Comparison of ENCODE assay signal across 23 mouse cellular contexts in genomic region chr13:33952075-33952449, GRCm38 (mm10). TPM values are rescaled to one million over a fixed set of nuclear protein-coding genes. Genes with fewer than 3 reads are reported as not detected.
DNase-seq lines count a peak whose midpoint lies in the region; ATAC-seq and TF ChIP-seq lines count a peak whose summit lies in the region.
"Had no signal": no experiment of that assay in that cellular context is flagged by ENCODE, and none has a peak within 500 bp of the region (broad histone marks: within the 10 kb centered on the region; RNA-seq: fewer than 3 reads in every experiment).

No protein-coding gene starts in this region.

- WGBS in intestine, postnatal 0 days = 50% methylated on average over 1 of the region's 1 CpGs
- WGBS in intestine, embryonic 16.5 days = 70% methylated on average over 1 of the region's 1 CpGs
- WGBS in macrophage (ENCODE audit: missing documents) = 60% methylated on average over 1 of the region's 1 CpGs
- WGBS in stomach, postnatal 0 days = 38% methylated on average over 1 of the region's 1 CpGs

- TF ChIP-seq CTCF in intestine, postnatal 0 days (IDR thresholded peaks at IDR 0.05; ENCODE audit: low read depth) = no peak
- TF ChIP-seq CTCF in stomach, postnatal 0 days (IDR thresholded peaks at IDR 0.05; ENCODE audit: low read depth) = no peak

- H3K4me2 ChIP-seq in intestine, postnatal 0 days (replicated peaks; ENCODE audit: low read depth) = no peak overlapping the region
- H3K4me2 ChIP-seq in intestine, embryonic 16.5 days (ENCODE audit: low read depth, low read length) = no peak overlapping the region
- H3K4me2 ChIP-seq in stomach, postnatal 0 days (replicated peaks; ENCODE audit: low read depth) = no peak overlapping the region
- H3K4me2 ChIP-seq: embryonic facial prominence, embryonic 12.5 days; limb, embryonic 15.5 days; neural tube, embryonic 12.5 days had no signal

- no peaks in the 10 kb centered on the region for H3K9me3 ChIP-seq in intestine, postnatal 0 days (ENCODE audit: control insufficient read depth)
- H3K9me3 ChIP-seq in intestine, embryonic 16.5 days (ENCODE audit: control insufficient read depth, low read length) = no peaks in the 10 kb centered on the region
- no peaks in the 10 kb centered on the region for H3K9me3 ChIP-seq in stomach, postnatal 0 days (ENCODE audit: control insufficient read depth, low read length)
- H3K9me3 ChIP-seq: embryonic facial prominence, embryonic 12.5 days; limb, embryonic 15.5 days; neural tube, embryonic 12.5 days had no signal

- no peaks in the 10 kb centered on the region for H3K79me2 ChIP-seq in macrophage (ENCODE audit: inconsistent target)

- H3K27me3 ChIP-seq in intestine, postnatal 0 days (replicated peaks; ENCODE audit: control insufficient read depth, insufficient read depth, low read length) = no peaks in the 10 kb centered on the region
- H3K27me3 ChIP-seq in intestine, embryonic 16.5 days (replicated peaks; ENCODE audit: control insufficient read depth, insufficient read depth, low read length) = no peaks in the 10 kb centered on the region
- no peaks in the 10 kb centered on the region for H3K27me3 ChIP-seq in stomach, postnatal 0 days (ENCODE audit: control insufficient read depth, insufficient read depth, low read length)
- H3K27me3 ChIP-seq: embryonic facial prominence, embryonic 12.5 days; limb, embryonic 15.5 days; neural tube, embryonic 12.5 days; Patski had no signal

- H3K4me1 ChIP-seq in intestine, postnatal 0 days (replicated peaks; ENCODE audit: control insufficient read depth, insufficient read depth, low read length) = no peaks in the 10 kb centered on the region
- no peaks in the 10 kb centered on the region for H3K4me1 ChIP-seq in intestine, embryonic 16.5 days (ENCODE audit: control insufficient read depth, insufficient read depth, low read length)
- no peaks in the 10 kb centered on the region for H3K4me1 ChIP-seq in stomach, postnatal 0 days (replicated peaks; ENCODE audit: control insufficient read depth, insufficient read depth)
- H3K4me1 ChIP-seq: embryonic facial prominence, embryonic 12.5 days; limb, embryonic 15.5 days; neural tube, embryonic 12.5 days had no signal

- H3K4me3 ChIP-seq in intestine, postnatal 0 days (ENCODE audit: low read depth, low read length) = no peak overlapping the region
- no peak overlapping the region for H3K4me3 ChIP-seq in intestine, embryonic 16.5 days (ENCODE audit: low read length)
- H3K4me3 ChIP-seq in macrophage (ENCODE audit: inconsistent target) = no peak overlapping the region
- H3K4me3 ChIP-seq in stomach, postnatal 0 days (ENCODE audit: low read depth, low read length) = no peak overlapping the region
- H3K4me3 ChIP-seq: embryonic facial prominence, embryonic 12.5 days; limb, embryonic 15.5 days; neural tube, embryonic 12.5 days had no signal

- peak overlapping the region; percentile 50 for H3K27ac ChIP-seq in intestine, postnatal 0 days (ENCODE audit: low read depth, low read length)
- no peak overlapping the region for H3K27ac ChIP-seq in intestine, embryonic 16.5 days (ENCODE audit: low read length)
- peak overlapping the region; percentile 82 for H3K27ac ChIP-seq in macrophage
- H3K27ac ChIP-seq in stomach, postnatal 0 days (replicated peaks) = no peak overlapping the region
- H3K27ac ChIP-seq: embryonic facial prominence, embryonic 12.5 days; limb, embryonic 15.5 days; neural tube, embryonic 12.5 days had no signal

- H3K36me3 ChIP-seq in intestine, postnatal 0 days (ENCODE audit: control insufficient read depth, insufficient read depth) = no peaks in the 10 kb centered on the region
- H3K36me3 ChIP-seq in intestine, embryonic 16.5 days (ENCODE audit: control insufficient read depth, insufficient read depth, low read length) = no peaks in the 10 kb centered on the region
- no peaks in the 10 kb centered on the region for H3K36me3 ChIP-seq in macrophage (ENCODE audit: inconsistent target)
- no peaks in the 10 kb centered on the region for H3K36me3 ChIP-seq in stomach, postnatal 0 days (ENCODE audit: control insufficient read depth, insufficient read depth, low read length)
- H3K36me3 ChIP-seq: embryonic facial prominence, embryonic 12.5 days; limb, embryonic 15.5 days; neural tube, embryonic 12.5 days had no signal

- TF ChIP-seq EP300 in stomach, postnatal 0 days (optimal IDR thresholded peaks at IDR 0.05) = no peak

- no peak overlapping the region for H3K9ac ChIP-seq in intestine, postnatal 0 days (ENCODE audit: low read depth, low read length)
- no peak overlapping the region for H3K9ac ChIP-seq in intestine, embryonic 16.5 days (ENCODE audit: low read depth, low read length)
- H3K9ac ChIP-seq in stomach, postnatal 0 days (ENCODE audit: low read length) = no peak overlapping the region
- H3K9ac ChIP-seq: embryonic facial prominence, embryonic 12.5 days; limb, embryonic 15.5 days; neural tube, embryonic 12.5 days had no signal

- peak; percentile 19; the same call in 1 of the 2 replicates for ATAC-seq in intestine, postnatal 0 days
- ATAC-seq in intestine, embryonic 16.5 days = no peak
- ATAC-seq in stomach, postnatal 0 days (ENCODE audit: low FRiP score, low TSS enrichment) = no peak
- ATAC-seq: activated CD4-positive, CD25-positive, alpha-beta regulatory T cell, adult 4 months; midbrain, embryonic 16.5 days had no signal

- DNase-seq in adrenal gland, adult (ENCODE audit: inconsistent age in 2 of 2, low spot score in 1 of 2) = peak; percentile 31 to 76
- DNase-seq in adrenal gland, adult 18-20 months (ENCODE audit: low spot score in 2 of 2) = no peak
- peak; percentile 19 for DNase-seq in NIH3T3 (ENCODE audit: low read depth)
- DNase-seq in stomach, postnatal 0 days (ENCODE audit: low spot score) = no peak
- DNase-seq in right cerebral cortex, postnatal 36 days (ENCODE audit: low spot score in 2 of 2) = no peak
- DNase-seq: cerebellum, adult 8-10 months; kidney, adult 9 months; right cerebral cortex, postnatal 14 days; thymus, postnatal 4 days had no signal

RNA-seq across cellular contexts. Expression of gene Nqo2, which starts 12.4 kb away (rescaled TPM):
- 10 to 100 TPM; 28.6 to 51.8 TPM for total RNA-seq in adrenal gland, adult 18-20 months (2021)
- 27.5 and 28.0 TPM in 2 replicates for polyA plus RNA-seq in intestine, postnatal 0 days (2015; fragmentation: Nextera tagmentation; extraction: Ambion mirVana)
- polyA plus RNA-seq in intestine, embryonic 16.5 days (2015; fragmentation: Nextera tagmentation; extraction: Ambion mirVana) = 54.3 and 54.8 TPM in 2 replicates
- 10 to 100 TPM in 15 of 26 experiments, 1 to 10 TPM in 11; 2.1 to 36.1 (median 11.8) TPM for total RNA-seq in macrophage (2018; cell fraction: chromatin; rRNA removed)
- total RNA-seq in macrophage (2018; cell fraction: cytosol; rRNA removed) = 10 to 100 TPM; 31.0 to 57.5 (median 36.6) TPM
- total RNA-seq in macrophage (2018; cell fraction: nucleus; rRNA removed) = 10 to 100 TPM in 23 of 26 experiments, 1 to 10 TPM in 3; 6.5 to 51.2 (median 16.8) TPM
- 31.7 to 46.3 TPM (median 42.0 TPM) in 3 replicates for polyA plus RNA-seq in macrophage (2018)
- 13.9 and 14.1 TPM in 2 replicates for polyA plus RNA-seq in stomach, postnatal 0 days (2015; fragmentation: Nextera tagmentation; extraction: Ambion mirVana)

RNA-seq across cellular contexts. Expression of gene Serpinb6c, which starts 46.6 kb away (rescaled TPM):
- under 1 TPM; 0.45 to 0.60 TPM for total RNA-seq in adrenal gland, adult 18-20 months (2021)
- polyA plus RNA-seq in intestine, postnatal 0 days (2015; fragmentation: Nextera tagmentation; extraction: Ambion mirVana) = 0.09 TPM in 1 of 2 replicates, not detected in the other
- polyA plus RNA-seq in intestine, embryonic 16.5 days (2015; fragmentation: Nextera tagmentation; extraction: Ambion mirVana) = 0.15 and 0.35 TPM in 2 replicates
- total RNA-seq in macrophage (2018; cell fraction: chromatin; rRNA removed) = not detected
- total RNA-seq in macrophage (2018; cell fraction: cytosol; rRNA removed) = not detected
- not detected for total RNA-seq in macrophage (2018; cell fraction: nucleus; rRNA removed)
- not detected in 3 replicates for polyA plus RNA-seq in macrophage (2018)
- 0.15 and 0.21 TPM in 2 replicates for polyA plus RNA-seq in stomach, postnatal 0 days (2015; fragmentation: Nextera tagmentation; extraction: Ambion mirVana)
- total RNA-seq: hematopoietic stem cell, adult 5-6 weeks; megakaryocyte-erythroid progenitor cell, adult 5-6 weeks had no signal
- polyA plus RNA-seq: activated CD4-positive, CD25-positive, alpha-beta regulatory T cell, adult 4 months; heart, embryonic 14.5 days; large intestine, adult 2 months; liver, embryonic 16.5 days had no signal

RNA-seq across cellular contexts. Expression of gene Ripk1, which starts 50.1 kb away (rescaled TPM):
- total RNA-seq in adrenal gland, adult 18-20 months (2021) = 10 to 100 TPM; 23.6 to 31.1 TPM
- polyA plus RNA-seq in intestine, postnatal 0 days (2015; fragmentation: Nextera tagmentation; extraction: Ambion mirVana) = 25.0 and 27.7 TPM in 2 replicates
- polyA plus RNA-seq in intestine, embryonic 16.5 days (2015; fragmentation: Nextera tagmentation; extraction: Ambion mirVana) = 16.4 and 19.9 TPM in 2 replicates
- total RNA-seq in macrophage (2018; cell fraction: chromatin; rRNA removed) = 100 to 1,000 TPM in 24 of 26 experiments, 10 to 100 TPM in 2; 97.1 to 196 (median 136) TPM
- 10 to 100 TPM; 47.4 to 84.8 (median 67.0) TPM for total RNA-seq in macrophage (2018; cell fraction: cytosol; rRNA removed)
- total RNA-seq in macrophage (2018; cell fraction: nucleus; rRNA removed) = 100 to 1,000 TPM in 13 of 26 experiments, 10 to 100 TPM in 13; 75.8 to 197 (median 100) TPM
- polyA plus RNA-seq in macrophage (2018) = 61.5 to 114 TPM (median 61.6 TPM) in 3 replicates
- 13.2 and 13.5 TPM in 2 replicates for polyA plus RNA-seq in stomach, postnatal 0 days (2015; fragmentation: Nextera tagmentation; extraction: Ambion mirVana)

RNA-seq across cellular contexts. Expression of gene Serpinb6a, which starts 50.5 kb away (rescaled TPM):
- total RNA-seq in adrenal gland, adult 18-20 months (2021) = 100 to 1,000 TPM; 279 to 624 TPM
- 364 and 373 TPM in 2 replicates for polyA plus RNA-seq in intestine, postnatal 0 days (2015; fragmentation: Nextera tagmentation; extraction: Ambion mirVana)
- polyA plus RNA-seq in intestine, embryonic 16.5 days (2015; fragmentation: Nextera tagmentation; extraction: Ambion mirVana) = 150 and 163 TPM in 2 replicates
- 100 to 1,000 TPM in 16 of 26 experiments, 10 to 100 TPM in 10; 61.3 to 344 (median 127) TPM for total RNA-seq in macrophage (2018; cell fraction: chromatin; rRNA removed)
- total RNA-seq in macrophage (2018; cell fraction: cytosol; rRNA removed) = 1,000 to 10,000 TPM in 6 of 26 experiments, 100 to 1,000 TPM in 20; 289 to 1,112 (median 609) TPM
- total RNA-seq in macrophage (2018; cell fraction: nucleus; rRNA removed) = 100 to 1,000 TPM; 108 to 456 (median 182) TPM
- 845 to 1,624 TPM (median 1,052 TPM) in 3 replicates for polyA plus RNA-seq in macrophage (2018)
- polyA plus RNA-seq in stomach, postnatal 0 days (2015; fragmentation: Nextera tagmentation; extraction: Ambion mirVana) = 82.7 and 83.1 TPM in 2 replicates

Comparison
In these comparisons a context has a peak if more than half of its experiments do, and no peak if none do; other contexts are left out.
1. DNase-seq: peak in adrenal gland, adult (2 of 2) and NIH3T3 (single experiment); none in adrenal gland, adult 18-20 months (0 of 2), stomach, postnatal 0 days (single experiment) and right cerebral cortex, postnatal 36 days (0 of 2).
2. H3K27ac ChIP-seq: peak in intestine, postnatal 0 days (single experiment) and macrophage (single experiment); none in intestine, embryonic 16.5 days (single experiment) and stomach, postnatal 0 days (single experiment).